Mouse (Mus musculus) megakaryocyte, embryonic 14.5 days (primary cell): Measurements from ENCODE around the gene Fmr1. TPM values are rescaled to one million over a fixed set of nuclear protein-coding genes. Genes with fewer than 3 reads are reported as not detected.
"Not testable (repeated sequence)": the region's sequence is repeated elsewhere in the genome, so short reads cannot be mapped to it uniquely, and the experiment has no call there.

Source experiments
- H3K27me3 ChIP-seq: replicated peaks from 2 replicates; pipeline ENCODE3; 2012; ENCODE audit warnings: inconsistent platforms
- H3K36me3 ChIP-seq: replicated peaks from 2 replicates; pipeline ENCODE3; 2012; ENCODE audit warnings: low read length, inconsistent platforms, mixed read lengths
- H3K4me1 ChIP-seq: 2 replicates; pipeline ENCODE4 v1.6.1; 2012; ENCODE audit warnings: inconsistent platforms
- H3K4me3 ChIP-seq: replicated peaks from 2 replicates; pipeline ENCODE3; 2012; ENCODE audit warnings: moderate library complexity, mild to moderate bottlenecking, inconsistent platforms
- H3K9me3 ChIP-seq: 2 replicates; pipeline ENCODE4 v1.6.1; 2012; ENCODE audit warnings: inconsistent platforms
- FLI1 ChIP-seq: IDR thresholded peaks from 2 replicates; pipeline ENCODE4 v1.6.1; 2012; ENCODE audit warnings: low read length, inconsistent platforms, mixed read lengths
- GATA1 ChIP-seq: IDR thresholded peaks from 3 replicates; pipeline ENCODE4 v1.6.1; 2012; ENCODE audit warnings: mixed read lengths, low read length, inconsistent platforms, borderline replicate concordance
- polyA plus RNA-seq: library from polyadenylated mRNA; stranded (reverse); fragments of >175 nt; gene quantifications from 2 replicates; pipeline ENCODE4 v1.2.3, GENCODE M21; 2012; ENCODE audit warnings: low replicate concordance; ENCODE audit not compliant: insufficient read depth

Fmr1 gene
- 2.6 and 8.6 TPM in 2 replicates for polyA plus RNA-seq

GRCm38 (mm10) chrX:68678333-68678740 lies at the start of gene Fmr1:
TSS of gene Fmr1 (plus strand) at chrX:68678541.
- Histone ChIP-seq H3K9me3 (peaks cover 11% of the 10 kb centered on the region), H3K27me3 (peaks cover 8% of the 10 kb centered on the region), H3K4me1 (peaks cover 10% of the 10 kb centered on the region; the same call in 1 of the 2 replicates), H3K4me3 (peak within 1 kb of the TSS; percentile 93), H3K36me3 (no peaks in the 10 kb centered on the region)
- TF ChIP-seq FLI1, result no peak
- no peak for TF ChIP-seq GATA1

GRCm38 (mm10) chrX:68641603-68642002 lies 36.7 kb upstream of the Fmr1 start:
- H3K36me3 ChIP-seq, result no peaks in the 10 kb centered on the region
- no peaks in the 10 kb centered on the region for H3K9me3 ChIP-seq
- TF ChIP-seq FLI1 (no peak), GATA1 (no peak)
- H3K27me3 ChIP-seq, result peaks cover 11% of the 10 kb centered on the region
- H3K4me1 ChIP-seq, result no peaks in the 10 kb centered on the region
- H3K4me3 ChIP-seq, result no peak overlapping the region

- Histone ChIP-seq H3K9me3 (no peaks in the 10 kb centered on the region), H3K36me3 (no peaks in the 10 kb centered on the region), H3K27me3 (peaks cover 5% of the 10 kb centered on the region), H3K4me3 (no peak overlapping the region), H3K4me1 (no peaks in the 10 kb centered on the region)
- TF ChIP-seq GATA1 (no peak), FLI1 (no peak)
Observed at GRCm38 (mm10) chrX:68645154-68645919, 33.0 kb upstream of the Fmr1 start.

GRCm38 (mm10) chrX:68677508-68677907 lies 833 bp upstream of the Fmr1 start:
- peaks cover 10% of the 10 kb centered on the region; the same call in 1 of the 2 replicates for H3K4me1 ChIP-seq
- H3K36me3 ChIP-seq, result no peaks in the 10 kb centered on the region
- peaks cover 11% of the 10 kb centered on the region for H3K9me3 ChIP-seq
- peaks cover 8% of the 10 kb centered on the region for H3K27me3 ChIP-seq
- no peak for TF ChIP-seq GATA1
- no peak for TF ChIP-seq FLI1
- peak overlapping the region; percentile 19 for H3K4me3 ChIP-seq

- TF ChIP-seq GATA1 (no peak), FLI1 (no peak)
- no peaks in the 10 kb centered on the region for H3K36me3 ChIP-seq
- peaks cover 11% of the 10 kb centered on the region for H3K9me3 ChIP-seq
- H3K4me3 ChIP-seq, result peak overlapping the region; percentile 93
- peaks cover 8% of the 10 kb centered on the region for H3K27me3 ChIP-seq
- peaks cover 10% of the 10 kb centered on the region; the same call in 1 of the 2 replicates for H3K4me1 ChIP-seq
Observed at GRCm38 (mm10) chrX:68678815-68679486, 610 bp downstream of the Fmr1 start.

- Histone ChIP-seq H3K4me3 (no peak overlapping the region), H3K36me3 (no peaks in the 10 kb centered on the region), H3K4me1 (no peaks in the 10 kb centered on the region; the same call in 1 of the 2 replicates), H3K9me3 (no peaks in the 10 kb centered on the region), H3K27me3 (no peaks in the 10 kb centered on the region)
- no peak for TF ChIP-seq GATA1
- TF ChIP-seq FLI1, result no peak
Observed at GRCm38 (mm10) chrX:68684706-68685105, 6.4 kb downstream of the Fmr1 start.

GRCm38 (mm10) chrX:68691936-68692335 lies 13.6 kb downstream of the Fmr1 start:
- peaks cover 24% of the 10 kb centered on the region for H3K36me3 ChIP-seq
- not testable (repeated sequence) for H3K9me3 ChIP-seq, H3K4me3 ChIP-seq

GRCm38 (mm10) chrX:68736902-68737301 lies 58.6 kb downstream of the Fmr1 start:
- Histone ChIP-seq H3K36me3 (no peaks in the 10 kb centered on the region), H3K27me3 (no peaks in the 10 kb centered on the region), H3K4me1 (peaks cover 25% of the 10 kb centered on the region), H3K4me3 (no peak overlapping the region), H3K9me3 (no peaks in the 10 kb centered on the region)
- TF ChIP-seq FLI1, result no peak
- TF ChIP-seq GATA1, result no peak

More at GRCm38 (mm10) chrX:68691936-68692335, 13.6 kb downstream of the Fmr1 start:
- H3K27me3 ChIP-seq, H3K4me1 ChIP-seq: not testable (repeated sequence)

GRCm38 (mm10) chrX:68740088-68740487 lies 61.7 kb downstream of the Fmr1 start:
- peak overlapping the region; percentile 28 for H3K4me3 ChIP-seq
- H3K9me3 ChIP-seq, result no peaks in the 10 kb centered on the region
- TF ChIP-seq FLI1 (no peak), GATA1 (peak; percentile 10; the same call in 1 of the 3 replicates)
- no peaks in the 10 kb centered on the region for H3K36me3 ChIP-seq
- peaks cover 29% of the 10 kb centered on the region for H3K4me1 ChIP-seq
- no peaks in the 10 kb centered on the region for H3K27me3 ChIP-seq

GRCm38 (mm10) chrX:68761606-68762005 lies 83.3 kb downstream of the Fmr1 start, which contains the start of gene Fmr1nb:
TSS of gene Fmr1nb (plus strand) at chrX:68761839.
- Histone ChIP-seq H3K4me1 (no peaks in the 10 kb centered on the region), H3K9me3 (peaks cover 3% of the 10 kb centered on the region; the same call in 1 of the 2 replicates), H3K36me3 (no peaks in the 10 kb centered on the region), H3K27me3 (no peaks in the 10 kb centered on the region), H3K4me3 (no peak within 1 kb of the TSS)
- no peak for TF ChIP-seq FLI1
- TF ChIP-seq GATA1, result no peak

Other genes starting within 250 kb of the Fmr1 start
- not detected in 2 replicates for gene Fmr1nb, start 83.3 kb downstream of the Fmr1 start, polyA plus RNA-seq
- gene Gm14698, start 142.6 kb downstream of the Fmr1 start, polyA plus RNA-seq, result 0.47 TPM in 1 of 2 replicates, not detected in the other
- gene Gm6812, start 214.5 kb downstream of the Fmr1 start, polyA plus RNA-seq, result not detected in 2 replicates